Mouse (Mus musculus): ENCODE measurements around the gene Ehbp1l1. TPM values are rescaled to one million over a fixed set of nuclear protein-coding genes. Genes with fewer than 3 reads are reported as not detected.

Gene Ehbp1l1
- polyA plus RNA-seq, 1 experiment from 2014 or later = 24.5 TPM

DNA sequence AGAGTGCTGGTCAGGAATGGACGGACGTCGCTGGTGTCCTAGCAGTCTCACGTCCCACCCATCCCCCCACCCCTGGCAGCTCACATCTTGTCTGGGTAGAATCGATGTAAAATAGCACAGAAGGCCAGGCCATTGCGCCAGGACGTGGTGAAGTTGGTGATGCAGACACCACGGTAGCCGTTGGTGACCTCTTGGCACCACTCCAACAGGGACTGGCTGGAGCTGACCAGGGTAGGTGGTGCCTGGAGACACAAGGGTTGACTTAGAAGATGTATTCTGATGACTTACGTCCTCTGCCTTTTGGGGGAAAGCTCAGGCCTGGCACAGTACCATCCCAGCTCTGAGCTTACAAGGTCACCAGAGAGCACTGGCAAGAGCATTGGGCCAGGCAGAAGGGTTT lies 9.2 kb downstream of the Ehbp1l1 start:
- WGBS = 40% methylated on average over 10 of the region's 10 CpGs
- Histone ChIP-seq H3K4me2 (no peak overlapping the region), H3K27ac (no peak overlapping the region), H3K4me3 (no peak overlapping the region), H3K36me3 (peaks cover 41% of the 10 kb centered on the region), H3K27me3 (no peaks in the 10 kb centered on the region), H3K9ac (no peak overlapping the region), H3K4me1 (peaks cover 31% of the 10 kb centered on the region), H3K9me3 (no peaks in the 10 kb centered on the region)
- ATAC-seq (ENCODE audit: borderline replicate concordance, extremely low read depth, low FRiP score, low TSS enrichment) = no peak

- Histone ChIP-seq H3K27ac (no peak overlapping the region), H3K4me3 (peak overlapping the region; percentile 5; the same call in 1 of the 2 replicates), H3K9me3 (no peaks in the 10 kb centered on the region), H3K4me1 (peaks cover 31% of the 10 kb centered on the region), H3K36me3 (peaks cover 36% of the 10 kb centered on the region), H3K27me3 (no peaks in the 10 kb centered on the region), H3K9ac (no peak overlapping the region), H3K4me2 (peak overlapping the region; percentile 37)
- peak; percentile 35 for ATAC-seq (ENCODE audit: borderline replicate concordance, extremely low read depth, low FRiP score, low TSS enrichment)
- 33% methylated on average over 43 of the region's 43 CpGs for WGBS
Measured at GRCm38 (mm10) chr19:5715793-5716688, 10.1 kb downstream of the Ehbp1l1 start.

- 7% methylated on average over 2 of the region's 2 CpGs for WGBS
- H3K27ac ChIP-seq = peak overlapping the region; percentile 75
- no peak overlapping the region; the same call in 1 of the 2 replicates for H3K9ac ChIP-seq
- H3K9me3 ChIP-seq = no peaks in the 10 kb centered on the region
- H3K4me1 ChIP-seq = peaks cover 31% of the 10 kb centered on the region
- peak overlapping the region; percentile 25 for H3K4me2 ChIP-seq
- H3K4me3 ChIP-seq = 0 out of 2 replicates have a peak overlapping the region, but pooled peaks have one; percentile 2
- peaks cover 28% of the 10 kb centered on the region for H3K36me3 ChIP-seq
- H3K27me3 ChIP-seq = no peaks in the 10 kb centered on the region
- ATAC-seq (ENCODE audit: borderline replicate concordance, extremely low read depth, low FRiP score, low TSS enrichment) = peak; percentile 64
Measured at GRCm38 (mm10) chr19:5713730-5714129, 12.4 kb downstream of the Ehbp1l1 start.

GRCm38 (mm10) chr19:5713255-5713654 lies 12.9 kb downstream of the Ehbp1l1 start:
- H3K36me3 ChIP-seq = peaks cover 30% of the 10 kb centered on the region
- H3K9ac ChIP-seq = no peak overlapping the region
- H3K27ac ChIP-seq = peak overlapping the region; percentile 75
- H3K4me1 ChIP-seq = peaks cover 31% of the 10 kb centered on the region
- no peaks in the 10 kb centered on the region for H3K27me3 ChIP-seq
- 59% methylated on average over 5 of the region's 5 CpGs for WGBS
- H3K9me3 ChIP-seq = no peaks in the 10 kb centered on the region
- peak overlapping the region; percentile 25 for H3K4me2 ChIP-seq
- ATAC-seq (ENCODE audit: borderline replicate concordance, extremely low read depth, low FRiP score, low TSS enrichment) = no peak
- no peak overlapping the region for H3K4me3 ChIP-seq

DNA sequence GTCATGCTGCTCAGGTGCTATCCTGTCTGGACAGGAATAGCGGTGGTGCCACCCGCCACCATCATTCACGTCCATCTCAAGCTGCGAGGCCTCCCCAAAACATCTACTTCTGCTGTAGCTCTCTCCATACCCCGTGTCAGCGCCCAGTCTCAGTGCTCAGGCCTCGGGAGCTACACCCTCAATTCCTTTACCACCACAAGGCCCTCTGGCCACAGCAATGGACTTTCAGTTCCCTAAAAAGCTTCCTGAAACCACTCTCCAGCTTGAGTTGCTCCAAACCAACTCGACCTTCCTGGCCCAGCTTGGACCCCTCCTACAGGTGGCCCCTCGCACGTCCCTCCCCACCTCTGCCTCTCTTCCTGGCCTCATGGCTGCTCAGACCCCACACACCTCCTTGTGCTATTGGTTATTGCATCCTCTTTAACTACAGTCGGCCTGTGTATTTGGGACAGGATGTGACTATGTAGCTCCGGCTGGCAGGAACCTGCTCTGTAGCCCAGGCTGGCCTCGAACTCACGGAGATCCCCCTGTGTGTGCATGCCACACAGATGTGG lies 14.1 kb downstream of the Ehbp1l1 start:
- Histone ChIP-seq H3K4me3 (no peak overlapping the region), H3K27ac (no peak overlapping the region), H3K9ac (no peak overlapping the region), H3K4me1 (peaks cover 29% of the 10 kb centered on the region), H3K4me2 (no peak overlapping the region), H3K36me3 (peaks cover 36% of the 10 kb centered on the region), H3K9me3 (no peaks in the 10 kb centered on the region), H3K27me3 (no peaks in the 10 kb centered on the region)
- ATAC-seq (ENCODE audit: borderline replicate concordance, extremely low read depth, low FRiP score, low TSS enrichment) = no peak
- WGBS = 92% methylated on average over 14 of the region's 14 CpGs

DNA sequence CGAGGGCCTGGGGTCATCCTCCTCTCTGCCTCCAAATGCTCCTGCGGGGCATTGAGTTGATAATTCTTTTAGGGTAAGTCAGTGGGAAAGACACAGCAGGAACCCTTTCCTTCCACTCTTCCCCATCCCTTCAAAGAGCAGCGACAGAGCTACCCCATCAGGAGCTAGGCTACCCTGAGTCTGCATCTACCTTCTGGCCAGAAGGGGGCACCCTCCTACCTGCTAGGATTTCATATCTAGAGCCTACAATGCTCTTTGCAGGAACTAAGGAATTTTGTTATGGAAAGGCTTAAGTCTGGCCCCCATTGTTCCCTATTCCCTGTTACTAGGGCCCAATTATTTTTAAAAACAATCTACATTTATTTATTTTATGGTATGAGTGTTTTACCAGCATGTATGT lies 14.9 kb downstream of the Ehbp1l1 start:
- WGBS = 28% methylated on average over 3 of the region's 3 CpGs
- Histone ChIP-seq H3K4me3 (no peak overlapping the region), H3K36me3 (peaks cover 36% of the 10 kb centered on the region), H3K4me1 (peaks cover 26% of the 10 kb centered on the region), H3K4me2 (no peak overlapping the region), H3K27me3 (no peaks in the 10 kb centered on the region), H3K9me3 (no peaks in the 10 kb centered on the region), H3K9ac (no peak overlapping the region), H3K27ac (no peak overlapping the region)
- no peak for ATAC-seq (ENCODE audit: borderline replicate concordance, extremely low read depth, low FRiP score, low TSS enrichment)

DNA sequence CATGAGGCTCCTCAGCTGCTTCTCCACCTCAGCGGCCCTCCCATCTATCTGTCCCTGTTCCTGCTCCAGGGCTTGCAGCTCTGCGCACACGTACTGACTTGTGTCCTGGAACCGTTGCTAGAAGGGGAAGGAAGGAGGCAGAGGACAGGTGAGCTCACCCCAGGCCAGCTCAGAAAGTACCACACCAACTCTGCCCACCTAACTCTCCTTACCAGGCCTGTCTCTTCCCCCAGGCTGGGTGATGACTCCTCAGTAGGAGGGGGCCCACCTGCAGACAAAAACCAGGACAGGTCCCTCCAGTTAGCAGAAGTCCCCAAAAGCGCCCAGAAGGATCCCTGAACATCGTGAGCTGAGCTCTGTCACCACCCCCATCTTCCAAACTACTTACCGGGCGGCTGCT lies 15.5 kb downstream of the Ehbp1l1 start:
- Histone ChIP-seq H3K4me1 (peaks cover 23% of the 10 kb centered on the region), H3K4me3 (no peak overlapping the region), H3K27ac (no peak overlapping the region), H3K4me2 (no peak overlapping the region), H3K9ac (no peak overlapping the region), H3K9me3 (no peaks in the 10 kb centered on the region), H3K27me3 (no peaks in the 10 kb centered on the region), H3K36me3 (peaks cover 36% of the 10 kb centered on the region)
- 88% methylated on average over 8 of the region's 8 CpGs for WGBS
- ATAC-seq (ENCODE audit: borderline replicate concordance, extremely low read depth, low FRiP score, low TSS enrichment) = no peak

DNA sequence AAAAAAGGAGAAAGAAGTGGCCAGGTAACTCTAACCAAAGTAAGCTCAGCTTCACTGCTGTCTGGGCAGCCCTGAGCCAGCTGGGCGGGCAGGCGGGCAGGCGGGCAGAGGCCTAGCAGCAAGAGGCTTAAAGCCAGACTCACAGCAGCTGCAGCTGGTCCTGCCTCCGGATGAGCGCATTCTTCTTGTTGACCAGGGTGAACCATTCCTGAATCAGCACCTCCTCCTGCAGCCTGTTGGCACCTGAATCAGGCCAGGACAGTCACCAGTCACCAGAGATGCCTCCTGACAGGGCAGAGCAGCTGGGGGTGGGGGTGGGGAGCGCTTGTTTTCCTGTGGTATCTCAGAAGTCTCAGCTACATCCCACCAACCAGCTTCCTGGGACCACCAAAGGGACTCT lies 16.0 kb downstream of the Ehbp1l1 start:
- peaks cover 24% of the 10 kb centered on the region for H3K4me1 ChIP-seq
- H3K27me3 ChIP-seq = no peaks in the 10 kb centered on the region
- ATAC-seq (ENCODE audit: borderline replicate concordance, extremely low read depth, low FRiP score, low TSS enrichment) = no peak
- H3K27ac ChIP-seq = no peak overlapping the region
- H3K9ac ChIP-seq = no peak overlapping the region
- H3K36me3 ChIP-seq = peaks cover 36% of the 10 kb centered on the region
- no peak overlapping the region for H3K4me2 ChIP-seq
- WGBS = 96% methylated on average over 6 of the region's 6 CpGs
- no peaks in the 10 kb centered on the region for H3K9me3 ChIP-seq
- H3K4me3 ChIP-seq = no peak overlapping the region

DNA sequence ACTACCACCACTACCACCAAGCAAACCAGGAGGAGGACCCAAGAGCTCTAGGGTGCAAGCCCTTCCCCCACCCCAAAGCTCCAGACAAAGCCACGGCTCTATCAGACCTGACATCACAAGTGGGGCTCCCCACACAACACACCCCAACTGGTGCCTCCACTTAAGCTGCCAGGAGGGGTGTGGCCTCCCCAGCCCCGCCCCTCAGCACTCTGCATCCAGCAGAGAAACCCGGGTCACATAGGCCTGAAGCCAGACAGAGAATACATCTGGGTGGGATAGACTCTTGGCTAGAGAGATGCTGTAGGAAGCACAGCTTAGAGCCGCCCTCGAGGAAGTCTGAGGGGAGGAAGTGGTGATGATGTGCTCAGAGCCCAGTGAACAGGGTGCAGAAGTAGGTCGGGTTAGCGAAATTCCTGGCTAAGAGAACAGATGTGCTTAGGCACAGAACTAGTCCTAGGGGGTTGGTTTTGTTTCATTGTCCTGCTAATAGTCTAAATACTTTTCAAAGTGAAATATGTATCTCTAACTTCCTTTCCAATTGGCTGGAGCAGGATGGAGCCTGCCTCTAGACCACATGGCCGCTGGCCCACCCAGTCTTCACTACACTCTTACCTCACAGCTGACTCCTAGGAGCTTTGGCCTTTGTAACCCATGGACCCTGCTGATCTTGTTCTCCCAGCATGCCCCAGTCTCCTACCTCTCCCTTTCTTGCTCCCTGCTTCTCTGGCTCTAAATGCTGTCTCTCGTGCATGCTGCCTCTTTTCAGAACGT lies 21.1 kb downstream of the Ehbp1l1 start:
- Histone ChIP-seq H3K4me1 (peaks cover 16% of the 10 kb centered on the region), H3K27me3 (no peaks in the 10 kb centered on the region), H3K27ac (peak overlapping the region; percentile 65), H3K36me3 (peaks cover 55% of the 10 kb centered on the region), H3K4me3 (no peak overlapping the region), H3K4me2 (no peak overlapping the region), H3K9ac (no peak overlapping the region), H3K9me3 (no peaks in the 10 kb centered on the region)
- ATAC-seq (ENCODE audit: borderline replicate concordance, extremely low read depth, low FRiP score, low TSS enrichment) = peak; percentile 66
- 35% methylated on average over 10 of the region's 10 CpGs for WGBS

- H3K36me3 ChIP-seq = peaks cover 57% of the 10 kb centered on the region
- 0 out of 2 replicates have a peak, but pooled peaks have one; percentile 12 for ATAC-seq (ENCODE audit: borderline replicate concordance, extremely low read depth, low FRiP score, low TSS enrichment)
- no peak within 1 kb of the TSS for H3K4me3 ChIP-seq
- 58% methylated on average over 17 of the region's 17 CpGs for WGBS
- H3K4me1 ChIP-seq = peaks cover 16% of the 10 kb centered on the region
- H3K4me2 ChIP-seq = no peak within 1 kb of the TSS
- H3K9me3 ChIP-seq = no peaks in the 10 kb centered on the region
- no peak within 1 kb of the TSS for H3K9ac ChIP-seq
- H3K27me3 ChIP-seq = no peaks in the 10 kb centered on the region
- H3K27ac ChIP-seq = peak within 1 kb of the TSS; percentile 65
Measured at GRCm38 (mm10) chr19:5704163-5704800, 21.8 kb downstream of the Ehbp1l1 start, which contains the start of gene Kcnk7. Gene Kcnk7 (plus strand): TSS chr19:5704367.

- no peak for ATAC-seq (ENCODE audit: borderline replicate concordance, extremely low read depth, low FRiP score, low TSS enrichment)
Measured at GRCm38 (mm10) chr19:5695849-5696462, 30.2 kb downstream of the Ehbp1l1 start.

More at GRCm38 (mm10) chr19:5695849-5696462, 30.2 kb downstream of the Ehbp1l1 start:
- Histone ChIP-seq H3K9me3 (no peaks in the 10 kb centered on the region), H3K4me2 (no peak overlapping the region), H3K27ac (no peak overlapping the region), H3K27me3 (no peaks in the 10 kb centered on the region), H3K36me3 (peaks cover 77% of the 10 kb centered on the region), H3K9ac (no peak overlapping the region), H3K4me1 (peaks cover 35% of the 10 kb centered on the region), H3K4me3 (no peak overlapping the region)
- 32% methylated on average over 41 of the region's 41 CpGs for WGBS

Measured in lung, embryonic 15.5 days (tissue).